Mouse (Mus musculus) liver (tissue): ENCODE data around the gene Hoxb3.
A peak's percentile ranks its signal among the peaks of the same experiment; 100 is the strongest.

Experiments used
- DNase-seq: peaks from one replicate; pipeline ENCODE4 v3.0.0-alpha.2; 2020; ENCODE audit warnings: mixed read lengths

Gene Hoxb3

GRCm38 (mm10) chr11:96365441-96366091, 42.4 kb downstream of the Hoxb3 start, which contains the start of gene Hoxb1:
Gene Hoxb1, plus strand, starts transcription at chr11:96365752.
- DNase-seq = no peak

GRCm38 (mm10) chr11:96366092-96367041, 43.2 kb downstream of the Hoxb3 start:
- no peak for DNase-seq

- no peak for DNase-seq
Measured at GRCm38 (mm10) chr11:96367141-96367540, 44.0 kb downstream of the Hoxb3 start.

- no peak for DNase-seq
Measured at GRCm38 (mm10) chr11:96368686-96369085, 45.6 kb downstream of the Hoxb3 start.

- no peak for DNase-seq
Measured at GRCm38 (mm10) chr11:96369140-96369539, 46.0 kb downstream of the Hoxb3 start.

GRCm38 (mm10) chr11:96371726-96372125, 48.6 kb downstream of the Hoxb3 start:
- no peak for DNase-seq

- no peak for DNase-seq
Measured at GRCm38 (mm10) chr11:96372519-96372918, 49.4 kb downstream of the Hoxb3 start.

- no peak for DNase-seq
Measured at GRCm38 (mm10) chr11:96374810-96375209, 51.7 kb downstream of the Hoxb3 start.

GRCm38 (mm10) chr11:96383381-96383780, 60.3 kb downstream of the Hoxb3 start:
- no peak for DNase-seq

GRCm38 (mm10) chr11:96387635-96388034, 64.5 kb downstream of the Hoxb3 start:
- no peak for DNase-seq

GRCm38 (mm10) chr11:96396772-96397626, 73.9 kb downstream of the Hoxb3 start:
- peak; percentile 35 for DNase-seq
